Mouse (Mus musculus) erythroblast, embryonic 14.5 days (primary cell): Measurements from ENCODE around the gene Spag16.

Experiments
- GATA1 ChIP-seq: IDR thresholded peaks from 2 replicates; pipeline ENCODE4 v1.6.1; 2012; ENCODE audit warnings: low read length, inconsistent platforms, mixed read lengths
- TAL1 ChIP-seq: IDR thresholded peaks from 3 replicates; pipeline ENCODE4 v1.6.1; 2012; ENCODE audit warnings: low read length, inconsistent platforms, mixed read lengths

- TF ChIP-seq TAL1 (no peak), GATA1 (no peak)
These were observed 879.1 kb downstream of the Spag16 start for GRCm38 (mm10) chr1:70705821-70706220.
